Mouse (Mus musculus): ENCODE measurements at regions not wholly inside any gene's neighbourhood (a gene's known extent, or its start where the extent isn't known, plus 50 kb on each side); places are given as distances from the start of the nearest gene placed in this dataset.

- DNase-seq = peak; percentile 27
Observed at GRCm38 (mm10) chr11:18821384-18821783, 197.4 kb downstream of the Meis1 start.

- DNase-seq = no peak
Observed at GRCm38 (mm10) chr11:18814110-18814509, 204.7 kb downstream of the Meis1 start.

- no peak for DNase-seq
Observed at GRCm38 (mm10) chr11:18767479-18767878, 251.3 kb downstream of the Meis1 start.

- no peak for DNase-seq
Observed at GRCm38 (mm10) chr11:18766458-18767016, 252.2 kb downstream of the Meis1 start.

GRCm38 (mm10) chr11:18758591-18759074 lies 260.2 kb downstream of the Meis1 start:
- DNase-seq = no peak

- no peak for DNase-seq
Observed at GRCm38 (mm10) chr11:18756576-18756975, 262.2 kb downstream of the Meis1 start.

- DNase-seq = no peak
Observed at GRCm38 (mm10) chr11:18754732-18755525, 263.9 kb downstream of the Meis1 start.

GRCm38 (mm10) chr11:18753856-18754255 lies 264.9 kb downstream of the Meis1 start:
- no peak for DNase-seq

- DNase-seq = no peak
Observed at GRCm38 (mm10) chr11:18753246-18753645, 265.5 kb downstream of the Meis1 start.

GRCm38 (mm10) chr11:18752512-18752911 lies 266.3 kb downstream of the Meis1 start:
- DNase-seq = no peak

GRCm38 (mm10) chr11:18750911-18751841 lies 267.6 kb downstream of the Meis1 start:
- no peak for DNase-seq

GRCm38 (mm10) chr11:18750080-18750375 lies 268.8 kb downstream of the Meis1 start:
- DNase-seq = no peak

- DNase-seq = no peak
Observed at GRCm38 (mm10) chr11:18749265-18750079, 269.3 kb downstream of the Meis1 start.

GRCm38 (mm10) chr11:18747871-18748461 lies 270.8 kb downstream of the Meis1 start:
- no peak for DNase-seq

GRCm38 (mm10) chr11:18747361-18747760 lies 271.4 kb downstream of the Meis1 start:
- DNase-seq = no peak

GRCm38 (mm10) chr11:18746486-18746885 lies 272.3 kb downstream of the Meis1 start:
- DNase-seq = no peak

- DNase-seq = no peak
Observed at GRCm38 (mm10) chr11:18745840-18746239, 272.9 kb downstream of the Meis1 start.

- DNase-seq = no peak
Observed at GRCm38 (mm10) chr11:18734904-18735664, 283.7 kb downstream of the Meis1 start.

- DNase-seq = no peak
Observed at GRCm38 (mm10) chr11:18734075-18734474, 284.7 kb downstream of the Meis1 start.

- no peak for DNase-seq
Observed at GRCm38 (mm10) chr11:18729742-18730141, 289.0 kb downstream of the Meis1 start.

- no peak for DNase-seq
Observed at GRCm38 (mm10) chr11:18722770-18723169, 296.0 kb downstream of the Meis1 start.

- DNase-seq = no peak
Observed at GRCm38 (mm10) chr11:18715851-18716126, 303.0 kb downstream of the Meis1 start.
